Mouse (Mus musculus): Measurements from ENCODE around the gene Wdr46. TPM values are rescaled to one million over a fixed set of nuclear protein-coding genes. Genes with fewer than 3 reads are reported as not detected.

Wdr46 gene
- polyA plus RNA-seq, 1 experiment = 10.2 TPM

DNA sequence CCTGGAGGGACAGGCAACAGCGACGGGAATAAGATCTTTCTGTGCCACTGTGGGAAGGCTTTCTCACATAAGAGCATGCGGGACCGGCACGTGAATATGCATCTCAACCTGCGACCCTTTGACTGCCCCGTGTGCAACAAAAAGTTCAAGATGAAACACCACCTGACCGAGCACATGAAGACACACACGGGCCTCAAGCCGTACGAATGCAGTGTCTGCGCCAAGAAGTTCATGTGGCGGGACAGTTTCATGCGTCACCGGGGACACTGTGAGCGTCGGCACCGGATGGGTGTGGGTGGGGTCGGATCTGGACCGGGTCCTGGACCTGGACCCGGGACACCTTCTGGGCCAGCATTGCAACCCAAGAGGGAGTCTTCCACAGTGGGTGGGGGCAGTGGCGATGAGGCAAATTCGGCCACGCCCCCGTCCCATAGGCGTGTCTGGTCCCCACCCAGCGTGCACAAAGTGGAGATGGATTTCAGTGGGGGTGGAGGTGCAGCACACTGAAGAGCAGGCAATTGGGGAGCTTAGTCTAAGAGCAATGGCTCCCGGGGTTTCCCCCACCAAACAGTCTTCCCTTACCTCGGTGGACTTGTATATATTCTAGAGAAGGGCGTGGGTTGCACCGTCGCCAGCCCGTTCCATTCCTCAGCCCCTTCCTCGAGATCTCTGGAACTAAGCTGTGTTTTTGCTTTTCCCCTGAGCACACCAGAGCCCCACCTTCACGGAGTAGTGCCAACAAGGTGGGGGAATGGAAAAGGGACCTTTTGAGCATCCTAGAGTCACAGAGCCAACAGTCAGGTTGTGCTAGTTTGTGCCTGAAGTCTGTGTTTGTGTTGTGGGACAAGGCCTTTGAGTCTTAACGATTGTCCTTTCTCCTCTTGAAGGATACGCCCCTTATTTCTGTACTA is 21.9 kb upstream of the Wdr46 start:
- peak overlapping the region; percentile 70 for H3K27ac ChIP-seq (ENCODE audit: insufficient read depth, low read depth, low read length)
- TF ChIP-seq CTCF (IDR thresholded peaks at IDR 0.05; ENCODE audit: low read depth, low read length) = no peak
- no peak for TF ChIP-seq POLR2A (IDR thresholded peaks at IDR 0.05; ENCODE audit: borderline replicate concordance, low read depth, low read length)
- H3K4me1 ChIP-seq (ENCODE audit: control insufficient read depth, insufficient read depth, low read length) = peaks cover 7% of the 10 kb centered on the region
- H3K4me3 ChIP-seq (ENCODE audit: insufficient read depth, low read length) = peak overlapping the region; percentile 77

DNA sequence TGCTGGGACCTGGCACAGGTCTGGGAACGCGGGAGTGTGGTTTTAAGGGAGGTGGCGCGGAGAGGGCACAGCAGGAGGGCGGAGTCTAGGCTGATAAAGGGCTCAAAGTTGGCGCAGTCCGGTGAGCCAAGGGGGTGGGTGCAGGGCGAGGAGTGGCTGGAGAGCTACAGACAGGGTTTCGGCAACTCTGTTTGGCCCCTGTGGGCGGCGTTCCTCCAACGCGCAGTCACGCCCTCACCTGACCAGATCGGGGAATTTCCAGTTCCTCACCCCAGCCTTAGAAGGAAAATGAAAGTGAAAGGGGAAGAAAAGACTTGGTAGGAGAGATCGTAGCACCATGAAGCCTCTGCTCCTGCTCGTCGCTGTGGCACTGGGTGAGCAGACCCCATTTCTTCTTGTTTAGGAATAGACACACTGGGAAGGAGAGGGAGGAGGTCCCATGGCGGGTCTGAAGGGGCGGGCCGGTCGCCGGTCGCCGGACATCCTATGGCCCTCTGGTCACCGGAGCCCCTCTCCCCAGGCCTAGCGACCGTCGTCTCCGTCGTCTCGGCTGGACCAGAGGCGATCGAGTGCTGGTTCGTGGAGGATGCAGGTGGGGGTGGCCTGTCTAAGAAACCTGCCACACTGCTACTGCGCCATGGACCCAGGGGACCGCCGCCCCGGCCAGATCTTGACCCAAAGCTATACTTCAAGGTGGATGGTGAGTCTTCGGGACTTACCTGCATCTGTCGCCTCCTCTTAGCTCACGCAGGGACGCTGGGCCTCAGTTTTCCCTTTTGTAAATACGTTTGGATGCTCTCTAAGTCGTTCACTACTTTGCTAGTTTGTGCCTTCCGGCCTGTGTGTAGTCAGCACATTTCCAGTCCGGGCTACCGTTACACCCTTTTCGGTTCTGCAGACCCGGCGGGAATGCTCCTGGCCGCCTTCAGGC is 20.8 kb upstream of the Wdr46 start:
- H3K4me1 ChIP-seq (ENCODE audit: control insufficient read depth, insufficient read depth, low read length) = peaks cover 7% of the 10 kb centered on the region
- TF ChIP-seq POLR2A (IDR thresholded peaks at IDR 0.05; ENCODE audit: borderline replicate concordance, low read depth, low read length) (no peak), CTCF (IDR thresholded peaks at IDR 0.05; ENCODE audit: low read depth, low read length) (no peak)
- H3K4me3 ChIP-seq (ENCODE audit: insufficient read depth, low read length) = peak overlapping the region; percentile 77
- peak overlapping the region; percentile 70 for H3K27ac ChIP-seq (ENCODE audit: insufficient read depth, low read depth, low read length)

DNA sequence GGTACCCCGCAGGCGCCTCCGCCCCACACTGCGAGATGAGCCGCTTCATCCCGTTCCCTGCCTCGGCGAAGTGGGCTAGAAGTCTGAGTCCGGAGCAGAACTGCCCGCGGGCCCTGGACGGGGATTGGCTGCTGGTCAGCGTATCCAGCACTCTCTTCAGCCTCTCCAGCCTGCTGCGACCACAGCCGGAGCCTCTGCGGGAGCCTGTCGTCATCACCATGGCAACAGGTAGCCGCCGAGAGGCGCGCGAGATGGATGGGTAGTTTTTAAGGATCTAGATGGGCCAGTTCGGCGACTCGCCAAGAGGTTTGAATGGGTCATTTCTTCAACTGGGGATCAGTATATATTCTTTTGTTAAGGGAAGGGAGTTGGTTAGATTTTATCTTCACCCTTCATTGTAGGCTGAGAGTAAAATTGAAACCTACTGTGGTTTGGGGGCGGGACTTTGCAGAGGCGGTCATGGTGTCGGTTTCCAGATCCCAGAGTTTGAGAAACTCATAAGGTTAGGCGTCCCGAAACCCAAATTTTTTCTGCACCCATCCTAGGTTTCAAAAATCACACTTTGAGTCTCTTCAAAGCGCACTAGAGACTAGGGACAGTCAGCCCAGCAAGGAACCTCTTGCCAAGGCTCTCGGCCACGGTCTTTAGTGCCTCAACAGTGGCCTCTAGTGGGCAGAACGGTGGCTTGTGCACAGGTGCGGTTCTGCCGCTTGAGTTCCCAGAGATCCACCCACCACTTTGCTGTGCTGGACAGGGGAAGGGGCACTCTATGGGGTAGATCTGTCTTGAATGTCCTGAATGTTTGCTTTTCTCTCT is 20.0 kb upstream of the Wdr46 start:
- H3K4me1 ChIP-seq (ENCODE audit: control insufficient read depth, insufficient read depth, low read length) = peaks cover 5% of the 10 kb centered on the region
- H3K27ac ChIP-seq (ENCODE audit: insufficient read depth, low read depth, low read length) = peak overlapping the region; percentile 70
- no peak for TF ChIP-seq POLR2A (IDR thresholded peaks at IDR 0.05; ENCODE audit: borderline replicate concordance, low read depth, low read length)
- peak; percentile 76; the same call in 1 of the 2 replicates for TF ChIP-seq CTCF (IDR thresholded peaks at IDR 0.05; ENCODE audit: low read depth, low read length)
- peak overlapping the region; percentile 77 for H3K4me3 ChIP-seq (ENCODE audit: insufficient read depth, low read length)

DNA sequence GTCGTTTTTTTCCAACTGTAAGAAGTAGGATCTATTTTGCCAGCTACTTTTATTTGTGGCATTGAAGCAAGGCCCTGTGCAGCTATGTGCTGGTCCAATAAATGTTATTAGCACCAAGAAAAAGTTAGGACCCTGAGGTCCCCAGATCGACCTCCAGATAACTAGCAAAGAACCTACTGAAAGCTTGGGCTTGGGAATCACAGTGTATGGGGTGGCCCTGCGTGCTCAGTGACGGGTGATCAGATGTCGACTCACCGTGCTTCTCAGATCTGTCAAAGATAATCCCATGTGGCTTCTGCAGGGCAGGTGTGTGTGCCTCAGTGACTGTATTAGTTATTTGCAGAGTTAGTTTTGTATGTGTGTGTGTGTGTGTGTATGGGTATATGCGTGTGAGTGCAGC is 19.1 kb upstream of the Wdr46 start:
- H3K4me3 ChIP-seq (ENCODE audit: insufficient read depth, low read length) = no peak overlapping the region
- H3K27ac ChIP-seq (ENCODE audit: insufficient read depth, low read depth, low read length) = no peak overlapping the region
- TF ChIP-seq POLR2A (IDR thresholded peaks at IDR 0.05; ENCODE audit: borderline replicate concordance, low read depth, low read length) = no peak
- peaks cover 5% of the 10 kb centered on the region for H3K4me1 ChIP-seq (ENCODE audit: control insufficient read depth, insufficient read depth, low read length)

DNA sequence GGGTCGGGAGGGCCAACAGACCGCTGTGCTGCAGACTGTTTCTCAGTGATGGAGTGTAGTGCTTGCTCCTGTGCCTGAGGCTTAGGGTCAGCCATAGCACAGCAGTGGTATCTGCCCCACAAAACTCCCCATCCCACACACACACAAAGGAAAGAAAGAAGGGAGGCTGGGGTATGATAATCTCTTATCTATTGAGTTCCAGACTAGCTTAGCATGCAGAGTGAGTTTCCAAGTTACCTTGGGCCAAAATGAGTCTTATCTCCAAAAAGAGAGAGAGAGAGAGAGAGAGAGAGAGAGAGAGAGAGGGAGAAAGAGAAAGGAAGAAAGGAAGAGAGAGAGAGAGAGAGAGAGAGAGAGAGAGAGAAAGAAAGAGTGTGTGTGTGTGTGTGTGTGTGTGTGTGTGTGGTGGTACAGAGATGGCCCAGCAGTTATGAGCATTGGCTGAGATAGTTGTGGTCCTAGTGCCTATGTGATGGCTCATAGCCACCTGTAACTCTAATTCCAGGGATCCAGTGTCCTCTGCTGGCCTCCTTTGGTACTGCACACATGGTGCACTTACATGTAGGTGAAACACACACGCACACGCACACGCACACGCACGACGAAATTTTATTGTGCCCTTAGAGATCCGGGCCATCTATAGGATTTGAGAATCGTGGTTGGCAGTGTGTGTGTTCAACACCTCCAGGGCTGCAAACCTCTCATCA is 15.7 kb upstream of the Wdr46 start:
- Histone ChIP-seq H3K27ac (ENCODE audit: insufficient read depth, low read depth, low read length) (no peak overlapping the region), H3K4me3 (ENCODE audit: insufficient read depth, low read length) (no peak overlapping the region), H3K4me1 (ENCODE audit: control insufficient read depth, insufficient read depth, low read length) (no peaks in the 10 kb centered on the region)
- TF ChIP-seq CTCF (IDR thresholded peaks at IDR 0.05; ENCODE audit: low read depth, low read length) (no peak), POLR2A (IDR thresholded peaks at IDR 0.05; ENCODE audit: borderline replicate concordance, low read depth, low read length) (no peak)

DNA sequence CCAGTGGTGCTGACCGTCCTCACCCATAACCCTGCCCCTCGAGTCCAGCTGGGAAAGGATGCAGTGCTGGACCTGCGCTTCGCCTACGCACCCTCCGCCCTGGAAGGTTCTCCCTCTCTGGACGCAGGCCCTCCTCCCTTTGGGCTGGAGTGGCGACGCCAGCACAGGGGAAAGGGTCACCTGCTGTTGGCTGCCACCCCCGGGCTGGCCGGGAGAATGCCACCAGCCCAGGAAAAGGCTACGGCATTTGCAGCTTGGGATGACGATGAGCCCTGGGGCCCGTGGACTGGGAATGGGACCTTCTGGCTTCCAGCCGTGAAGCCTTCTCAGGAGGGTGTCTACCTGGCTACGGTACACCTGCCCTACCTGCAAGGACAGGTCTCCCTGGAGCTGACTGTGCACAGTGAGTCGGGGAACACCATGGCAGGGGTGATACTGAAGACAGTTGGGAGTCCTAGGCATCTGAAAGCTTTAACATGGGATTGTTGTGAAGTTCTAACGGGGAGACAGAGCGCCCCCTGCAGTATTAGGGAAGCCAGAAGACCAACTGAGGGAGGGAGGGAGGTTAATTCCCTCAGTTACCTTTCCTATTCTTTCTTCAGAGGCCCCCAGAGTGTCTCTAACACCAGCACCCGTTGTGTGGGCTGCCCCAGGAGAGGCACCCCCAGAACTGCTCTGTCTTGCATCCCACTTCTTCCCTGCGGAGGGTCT is 14.9 kb upstream of the Wdr46 start:
- Histone ChIP-seq H3K4me1 (ENCODE audit: control insufficient read depth, insufficient read depth, low read length) (no peaks in the 10 kb centered on the region), H3K4me3 (ENCODE audit: insufficient read depth, low read length) (no peak overlapping the region), H3K27ac (ENCODE audit: insufficient read depth, low read depth, low read length) (no peak overlapping the region)
- no peak for TF ChIP-seq POLR2A (IDR thresholded peaks at IDR 0.05; ENCODE audit: borderline replicate concordance, low read depth, low read length)
- TF ChIP-seq CTCF (IDR thresholded peaks at IDR 0.05; ENCODE audit: low read depth, low read length) = no peak

DNA sequence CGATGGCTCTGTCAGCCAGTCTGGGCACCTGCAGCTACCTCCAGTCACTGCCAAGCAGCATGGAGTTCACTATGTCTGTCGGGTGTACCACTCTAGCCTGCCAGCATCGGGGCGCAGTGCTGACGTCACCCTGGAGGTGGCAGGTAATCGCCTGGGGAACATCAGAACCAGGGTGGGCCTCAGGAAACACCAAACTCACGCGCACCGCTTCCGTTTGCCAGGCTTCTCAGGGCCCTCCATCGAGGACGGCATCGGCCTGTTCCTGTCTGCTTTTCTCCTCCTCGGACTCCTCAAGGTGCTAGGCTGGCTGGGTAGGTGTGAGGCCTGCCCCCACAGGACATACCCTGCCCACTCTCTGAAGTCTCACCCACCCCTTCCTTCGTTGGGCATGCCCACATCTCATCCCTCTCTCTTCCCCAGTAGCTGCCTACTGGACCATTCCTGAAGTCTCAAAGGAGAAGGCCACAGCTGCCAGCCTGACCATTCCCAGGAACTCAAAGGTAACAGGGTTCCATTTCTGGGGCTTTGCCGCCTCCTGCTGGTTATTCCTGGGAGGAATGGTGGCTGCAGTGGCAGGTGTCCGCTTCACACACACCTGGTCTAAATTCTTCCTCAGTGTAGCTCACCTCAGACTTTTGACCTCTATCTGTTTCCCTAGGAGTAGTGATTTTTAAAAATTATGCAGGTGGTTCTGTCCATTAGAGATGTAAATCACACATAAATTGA is 14.1 kb upstream of the Wdr46 start:
- Histone ChIP-seq H3K27ac (ENCODE audit: insufficient read depth, low read depth, low read length) (no peak overlapping the region), H3K4me1 (ENCODE audit: control insufficient read depth, insufficient read depth, low read length) (no peaks in the 10 kb centered on the region), H3K4me3 (ENCODE audit: insufficient read depth, low read length) (no peak overlapping the region)
- no peak for TF ChIP-seq POLR2A (IDR thresholded peaks at IDR 0.05; ENCODE audit: borderline replicate concordance, low read depth, low read length)
- TF ChIP-seq CTCF (IDR thresholded peaks at IDR 0.05; ENCODE audit: low read depth, low read length) = no peak
